Mouse (Mus musculus) frontal cortex, adult 2 months (tissue): ENCODE measurements at regions not wholly inside any gene's neighbourhood (a gene's known extent, or its start where the extent isn't known, plus 50 kb on each side); places are given as distances from the start of the nearest gene placed in this dataset.

Experiments
- DNase-seq, 2 experiments: peaks; one replicate each; pipeline ENCODE4 v3.0.0; 2022; ENCODE audit warnings: low spot score in 1 of 2; ENCODE audit errors: extremely low spot score in 1 of 2

DNA sequence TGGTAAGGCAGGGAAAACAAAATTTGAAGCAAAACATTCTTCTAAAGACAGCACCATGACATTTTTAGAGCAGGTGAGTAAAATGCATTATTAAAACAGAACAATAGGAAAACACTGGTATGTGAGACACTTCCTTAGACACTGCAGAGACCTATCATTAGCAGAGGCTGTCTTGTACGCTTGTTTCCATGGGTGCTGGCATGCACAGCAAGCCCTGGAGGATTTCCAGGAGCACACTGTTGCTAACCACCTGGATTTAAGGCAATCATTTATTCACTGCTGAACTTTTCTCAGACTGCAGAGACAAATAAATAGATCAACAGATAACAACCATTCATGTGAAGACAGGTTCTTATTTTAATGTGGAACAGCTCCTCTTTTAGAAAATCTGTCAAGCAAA, 127.7 kb downstream of the Pros1 start:
- DNase-seq: no peak

DNA sequence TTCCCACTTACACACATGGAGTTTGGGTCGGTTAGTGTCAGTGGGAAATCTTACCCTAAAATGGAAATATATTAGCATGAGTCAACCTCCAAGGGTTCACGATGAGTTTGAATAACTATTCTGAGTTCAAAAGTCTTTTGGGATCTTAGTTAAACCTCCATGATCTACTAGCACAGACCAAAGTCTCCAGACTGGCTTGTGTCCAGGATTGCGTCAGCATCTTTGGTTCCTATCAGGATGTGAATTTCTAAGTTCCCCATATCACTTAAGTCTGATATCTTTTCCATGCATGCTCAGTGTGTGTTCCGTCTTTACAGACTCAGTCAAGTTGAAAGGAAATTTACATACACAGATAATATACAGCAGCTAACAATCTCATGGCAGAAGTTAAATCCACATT, 128.5 kb downstream of the Pros1 start:
- no peak for DNase-seq

DNA sequence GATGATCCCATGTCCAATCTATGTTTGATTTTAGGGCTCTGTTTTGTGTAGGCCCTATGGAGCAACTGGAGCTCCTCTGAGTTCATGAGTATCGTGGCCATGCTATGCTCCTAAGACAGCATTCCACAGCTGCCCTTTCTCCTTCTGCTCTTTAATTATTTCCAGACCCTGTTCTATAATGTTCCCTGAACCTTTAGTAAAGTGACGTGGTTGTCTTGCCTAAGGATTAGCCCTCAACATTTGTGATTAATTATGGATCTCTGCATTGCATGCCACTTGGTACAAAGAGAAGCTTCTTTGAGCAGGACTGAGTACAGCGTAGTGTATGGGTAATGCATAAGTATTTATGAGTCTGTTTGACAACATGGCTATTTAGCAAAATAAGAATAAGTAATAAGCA, 141.4 kb downstream of the Pros1 start:
- DNase-seq: no peak

DNA sequence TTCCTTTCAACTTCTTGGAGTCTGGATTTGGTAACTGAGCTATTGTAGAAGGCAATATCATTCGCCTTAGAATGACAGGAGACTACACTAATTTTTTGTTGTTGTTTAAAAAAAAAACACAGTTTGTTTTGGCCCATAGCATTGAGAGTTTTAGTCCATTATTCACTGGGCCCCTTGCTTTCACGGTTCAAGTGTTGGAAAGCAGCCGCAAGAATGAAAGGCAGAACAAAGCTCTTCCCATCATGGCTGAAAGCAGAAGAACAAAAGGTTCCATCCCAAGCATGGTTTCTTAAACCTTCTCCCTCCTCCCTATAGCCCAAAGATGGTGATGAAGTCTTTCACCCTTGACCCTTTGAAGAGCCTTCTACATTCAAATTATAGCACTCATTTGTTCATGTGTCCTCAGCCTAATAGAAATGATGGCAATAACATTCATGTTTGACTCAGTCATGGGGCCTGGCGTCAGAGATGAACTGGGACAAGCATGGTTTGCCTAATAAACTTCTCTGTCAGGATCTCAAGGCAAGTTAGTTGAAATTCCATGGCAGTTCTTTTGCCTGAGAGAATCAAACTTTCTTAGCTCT, 157.1 kb downstream of the Pros1 start:
- no peak for DNase-seq

DNA sequence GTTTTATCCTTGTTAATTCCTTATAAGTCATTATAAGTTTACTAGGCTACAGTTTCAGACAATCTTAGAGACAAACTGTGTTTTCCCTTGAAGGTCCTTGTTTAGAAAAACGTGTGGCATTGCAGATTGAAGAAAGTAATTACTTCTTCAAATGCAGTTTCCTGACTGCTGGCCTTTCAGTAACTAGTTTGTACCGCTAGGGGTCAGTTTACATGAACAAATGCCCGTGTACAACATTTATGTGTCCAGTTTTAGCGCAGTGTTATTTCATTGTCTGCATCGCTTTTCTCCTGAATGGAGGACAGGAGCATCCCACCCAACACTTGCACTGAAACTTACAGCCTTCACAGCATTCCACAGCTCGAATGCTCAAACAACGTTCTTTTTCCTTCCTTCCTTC, 160.3 kb downstream of the Pros1 start:
- peak in 1 of 2 experiments; percentile 56 for DNase-seq

DNA sequence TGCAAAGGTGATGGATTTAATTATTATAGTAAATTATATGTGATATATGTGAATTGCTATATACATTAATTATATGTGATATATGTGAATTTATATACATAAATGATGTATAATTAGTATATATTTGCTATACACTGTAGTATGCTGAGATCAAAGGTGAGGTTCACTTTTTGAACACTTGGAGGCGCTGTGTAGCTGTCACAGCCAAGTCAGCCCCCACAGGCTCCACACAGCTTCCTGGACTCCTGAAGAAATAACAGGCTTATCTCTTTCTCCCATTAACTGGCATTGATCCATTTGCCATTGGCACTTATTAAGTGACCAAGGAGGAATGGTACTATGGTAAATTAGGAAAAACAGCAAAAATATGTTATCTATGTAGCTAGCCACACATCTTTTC, 162.0 kb downstream of the Pros1 start:
- peak in 1 of 2 experiments; percentile 24 for DNase-seq

DNA sequence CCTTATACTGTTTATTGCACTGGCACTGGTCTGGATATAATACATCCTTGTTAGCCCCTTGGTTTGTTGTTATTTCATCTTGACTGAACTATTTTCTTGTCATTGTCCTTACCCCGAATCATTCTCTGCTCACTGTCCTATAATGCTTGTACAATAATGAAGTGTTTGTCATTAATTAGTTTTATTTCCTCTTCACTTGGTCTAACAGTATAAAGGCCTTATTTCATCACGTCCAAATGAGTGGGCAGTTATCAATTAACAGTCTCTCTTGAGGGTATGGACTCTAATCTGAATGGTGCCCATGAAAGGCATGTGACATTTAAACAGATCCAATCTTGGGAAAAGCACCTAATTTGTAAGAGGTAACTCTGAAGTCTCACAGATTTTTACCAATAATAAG, 162.6 kb downstream of the Pros1 start:
- DNase-seq: no peak

DNA sequence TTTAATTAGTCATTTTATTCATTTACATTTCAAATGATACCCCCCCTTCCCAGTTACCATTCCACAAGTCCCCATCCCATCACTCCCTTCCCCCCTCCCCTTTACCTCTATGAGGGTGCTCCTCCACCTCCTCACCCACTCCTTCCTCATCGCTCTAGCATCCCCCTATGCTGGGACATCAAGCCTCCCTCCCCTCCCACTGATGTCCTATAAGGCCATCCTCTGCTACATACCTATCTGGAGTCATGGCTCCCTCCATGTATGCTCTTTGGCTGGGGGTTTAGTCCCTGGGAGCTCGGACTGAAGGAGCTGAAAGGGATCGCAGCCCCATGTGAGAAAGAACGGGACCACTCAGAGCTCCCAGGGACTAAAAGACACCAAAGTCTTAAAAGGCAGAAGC, 176.3 kb downstream of the Pros1 start:
- DNase-seq: no peak

DNA sequence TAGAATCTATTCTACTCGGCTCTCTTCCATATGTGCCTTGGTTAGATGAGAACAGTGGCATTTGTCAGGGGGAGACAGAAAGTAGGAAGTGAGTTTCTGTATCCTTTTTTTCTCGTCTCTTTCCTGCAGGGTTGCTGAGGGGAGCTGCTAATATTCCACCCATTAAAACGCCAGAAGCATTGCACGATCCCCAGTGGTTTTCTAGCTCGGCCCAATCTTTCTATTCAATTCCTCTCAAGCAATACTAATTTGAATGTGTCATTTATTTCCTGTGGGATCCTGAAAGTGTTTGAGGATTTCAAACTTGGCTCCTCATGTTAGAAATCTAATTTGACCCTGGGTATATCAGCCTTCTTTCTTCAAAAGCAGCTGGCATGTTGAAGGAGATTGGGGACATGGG, 176.9 kb downstream of the Pros1 start:
- no peak for DNase-seq

DNA sequence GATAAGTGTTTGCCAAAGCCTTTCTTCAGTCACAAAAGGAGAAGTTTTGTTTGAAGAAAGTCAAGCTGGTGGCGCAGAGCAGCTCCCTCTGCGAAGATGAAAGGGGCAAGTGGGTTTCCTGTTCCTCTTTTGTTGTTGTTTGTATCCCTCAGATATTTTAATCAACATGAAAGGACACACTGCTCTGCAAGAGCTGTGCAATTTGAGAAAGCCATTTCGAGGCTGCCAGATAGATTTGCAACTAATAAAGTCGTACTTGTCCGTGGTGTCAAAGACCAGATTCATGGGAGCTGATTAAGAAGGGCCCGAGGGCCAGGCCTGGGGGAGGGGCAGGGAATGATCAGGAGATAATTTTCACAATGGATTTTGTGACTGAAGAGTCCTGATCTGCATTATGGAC, 177.7 kb downstream of the Pros1 start:
- no peak for DNase-seq

DNA sequence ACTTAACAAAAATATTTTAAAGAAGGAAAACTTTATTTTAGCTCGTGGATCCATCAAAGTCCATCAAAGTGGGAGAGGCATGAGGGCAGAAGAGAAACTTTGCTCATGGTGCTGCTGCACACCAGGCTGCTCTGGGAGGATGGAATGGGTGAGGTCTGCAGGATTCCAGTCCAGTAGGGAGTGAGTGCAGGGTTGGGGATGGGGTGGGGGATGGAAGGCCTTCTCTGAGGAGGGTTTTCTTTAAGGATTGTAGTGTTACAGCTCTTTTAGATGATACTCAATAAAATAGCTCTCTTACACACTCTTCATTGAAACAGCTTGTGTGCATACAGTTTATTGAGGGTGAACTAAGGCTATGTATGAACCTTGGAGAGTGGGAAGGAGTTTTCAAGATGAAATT, 195.0 kb downstream of the Pros1 start:
- no peak for DNase-seq

DNA sequence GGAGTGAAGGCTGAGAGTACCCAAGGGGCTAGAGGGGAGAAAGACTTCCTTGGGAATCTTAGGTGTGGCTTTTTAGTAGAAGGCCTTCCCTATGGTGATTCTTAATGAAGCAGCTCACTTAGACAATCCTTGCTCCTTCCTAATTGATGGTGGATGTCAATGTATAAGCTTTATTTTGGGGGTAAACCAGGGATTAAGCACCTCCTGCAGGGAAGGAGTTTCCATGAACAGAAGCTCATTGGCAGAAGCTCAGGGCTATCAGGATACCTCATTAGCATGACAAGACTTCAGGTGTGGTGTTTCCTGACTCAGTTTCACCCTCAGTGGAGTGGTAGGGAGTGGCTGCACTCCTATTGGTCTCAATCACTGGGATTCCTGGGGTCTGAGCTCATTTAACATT, 208.8 kb downstream of the Pros1 start:
- no peak for DNase-seq

DNA sequence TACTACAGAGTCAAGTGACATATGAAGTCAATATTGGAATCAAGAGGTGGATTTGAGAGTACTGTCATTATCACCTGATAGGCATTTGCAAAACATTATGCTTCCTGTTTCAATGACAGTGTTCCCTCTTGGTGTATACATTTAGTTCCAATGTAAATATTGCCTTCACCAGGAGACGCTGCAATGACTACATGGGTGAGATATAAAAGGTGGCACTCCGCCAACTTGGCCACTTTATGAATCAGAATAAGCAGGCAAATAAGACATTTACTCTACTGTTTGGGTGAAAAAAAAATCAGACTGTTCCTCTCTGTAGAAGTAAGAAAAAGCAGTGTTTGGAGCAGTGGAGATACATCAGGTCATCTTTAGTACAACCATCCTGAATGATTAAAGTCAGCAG, 215.9 kb downstream of the Pros1 start:
- no peak for DNase-seq

DNA sequence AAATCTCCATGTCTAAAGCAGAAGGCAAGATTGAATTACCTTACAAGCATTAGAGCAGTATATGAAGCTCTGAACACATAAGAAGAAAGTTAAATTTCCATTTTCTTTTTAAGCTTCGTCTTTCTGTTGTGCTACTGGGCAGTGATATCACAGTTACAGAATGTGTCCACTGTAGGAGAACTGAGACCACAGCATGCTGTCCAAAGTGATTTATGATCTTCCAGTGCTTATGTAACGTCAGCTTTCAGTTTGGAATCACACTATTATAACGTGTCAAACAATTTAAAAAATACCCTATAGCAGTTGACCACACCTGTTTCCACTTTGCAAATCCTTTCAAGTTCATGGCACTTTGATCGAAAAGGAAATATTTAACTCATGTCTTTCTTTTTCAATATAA, 221.7 kb downstream of the Pros1 start:
- no peak for DNase-seq

DNA sequence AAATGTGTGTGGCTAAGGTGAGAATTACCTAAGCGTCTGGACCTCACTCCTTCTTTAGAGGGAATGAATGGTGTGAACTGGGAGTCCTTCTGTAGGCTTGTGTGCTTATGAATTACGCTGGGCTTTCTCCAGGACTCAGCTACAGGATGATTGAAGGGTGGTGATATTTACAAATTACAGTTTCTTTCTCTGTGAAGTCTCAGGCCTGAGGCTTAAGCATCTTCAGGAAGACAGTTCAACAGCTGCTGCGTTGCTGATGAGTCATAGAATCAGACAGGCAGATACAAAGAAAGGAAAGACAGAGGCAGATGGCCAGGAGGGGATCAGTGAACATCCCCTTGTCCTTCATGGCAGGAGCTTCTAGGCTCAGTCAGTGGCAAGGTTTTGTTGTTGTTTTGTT, 227.3 kb downstream of the Pros1 start:
- DNase-seq: peak in 1 of 2 experiments; percentile 23

DNA sequence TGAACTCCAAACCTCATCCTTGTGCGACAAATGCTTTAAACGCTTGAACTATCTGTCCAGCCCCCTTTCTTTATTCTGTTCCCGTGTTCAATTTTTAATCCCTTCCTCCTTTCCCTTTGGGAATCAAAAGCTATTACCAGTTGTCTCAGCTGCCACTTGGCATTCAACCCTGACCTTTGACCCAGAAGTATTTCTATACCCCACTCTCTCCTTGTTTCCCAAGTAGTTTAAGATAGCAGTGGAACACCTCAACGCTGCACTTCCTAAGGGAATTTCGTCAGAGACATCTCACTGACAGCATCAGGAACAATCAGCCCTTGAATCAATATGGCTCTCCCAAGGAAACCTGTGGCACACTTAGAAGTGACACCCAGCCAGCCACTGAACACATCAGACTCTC, 229.1 kb downstream of the Pros1 start:
- no peak for DNase-seq

DNA sequence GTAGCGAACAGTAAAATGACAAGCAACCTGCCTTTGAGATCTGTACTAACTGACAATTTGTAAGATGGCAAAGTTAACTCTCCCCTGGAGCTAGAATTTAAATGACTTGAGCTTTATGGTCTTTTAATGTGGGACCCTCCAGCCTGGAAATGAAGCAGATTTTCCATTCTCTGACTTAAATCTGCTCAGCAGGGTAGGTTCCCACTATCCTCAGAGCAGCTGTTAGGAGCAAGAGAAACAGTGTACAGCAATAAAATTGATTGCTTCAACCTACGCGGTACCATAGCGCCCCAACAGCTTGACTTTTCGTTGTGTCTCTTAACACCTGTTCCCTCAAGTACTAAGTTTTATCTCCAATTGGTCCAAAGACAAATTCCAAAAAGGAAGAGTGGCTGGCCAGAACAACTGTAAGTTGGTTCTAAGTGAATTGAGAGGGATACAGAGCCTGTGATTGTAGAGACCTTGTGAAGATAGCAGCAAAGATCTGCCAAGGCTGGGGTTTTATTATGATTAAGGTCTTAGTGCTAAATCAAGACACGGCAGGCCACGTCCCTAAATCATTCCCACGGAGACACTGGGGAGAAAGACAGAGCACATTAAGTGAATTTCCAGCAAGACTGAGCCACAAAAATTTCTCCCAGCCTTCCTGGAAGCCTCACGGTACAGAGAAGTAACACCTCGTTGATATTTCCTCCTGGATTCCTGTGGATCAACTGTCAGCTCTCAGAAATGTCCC, 230.1 kb downstream of the Pros1 start:
- DNase-seq: no peak

DNA sequence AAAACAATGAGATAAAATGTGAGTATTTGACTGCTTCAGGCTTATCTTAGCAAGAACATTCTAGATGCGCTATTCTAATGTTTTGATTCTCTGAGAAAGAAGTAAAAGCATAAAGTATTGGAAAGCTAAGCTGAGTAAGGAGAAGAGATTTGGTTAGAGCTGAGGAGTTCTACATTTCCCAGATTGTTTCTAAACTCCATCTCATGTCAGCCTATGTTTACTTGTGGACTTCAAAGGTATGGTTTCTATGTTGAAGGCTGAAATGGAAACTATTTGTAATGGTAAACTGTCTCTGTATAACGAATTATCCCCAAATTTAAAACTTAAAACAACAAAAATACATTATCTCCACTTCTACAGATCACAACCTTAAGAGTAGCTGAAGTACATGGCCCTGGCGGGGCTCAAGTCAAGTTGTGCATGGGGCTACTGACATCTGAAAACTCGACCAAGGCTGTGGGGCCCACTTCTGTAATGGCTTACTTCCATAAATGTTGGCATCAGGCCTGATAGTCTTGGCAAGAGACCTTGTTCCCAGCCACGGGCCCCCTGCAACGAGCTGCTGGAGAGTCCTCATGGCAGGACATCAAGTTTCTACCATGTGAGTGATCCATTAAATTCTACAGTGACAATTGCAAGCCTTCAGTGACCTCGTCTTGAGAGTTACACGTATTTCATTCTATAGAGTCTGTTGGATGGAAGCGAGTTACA, 232.1 kb downstream of the Pros1 start:
- no peak for DNase-seq

DNA sequence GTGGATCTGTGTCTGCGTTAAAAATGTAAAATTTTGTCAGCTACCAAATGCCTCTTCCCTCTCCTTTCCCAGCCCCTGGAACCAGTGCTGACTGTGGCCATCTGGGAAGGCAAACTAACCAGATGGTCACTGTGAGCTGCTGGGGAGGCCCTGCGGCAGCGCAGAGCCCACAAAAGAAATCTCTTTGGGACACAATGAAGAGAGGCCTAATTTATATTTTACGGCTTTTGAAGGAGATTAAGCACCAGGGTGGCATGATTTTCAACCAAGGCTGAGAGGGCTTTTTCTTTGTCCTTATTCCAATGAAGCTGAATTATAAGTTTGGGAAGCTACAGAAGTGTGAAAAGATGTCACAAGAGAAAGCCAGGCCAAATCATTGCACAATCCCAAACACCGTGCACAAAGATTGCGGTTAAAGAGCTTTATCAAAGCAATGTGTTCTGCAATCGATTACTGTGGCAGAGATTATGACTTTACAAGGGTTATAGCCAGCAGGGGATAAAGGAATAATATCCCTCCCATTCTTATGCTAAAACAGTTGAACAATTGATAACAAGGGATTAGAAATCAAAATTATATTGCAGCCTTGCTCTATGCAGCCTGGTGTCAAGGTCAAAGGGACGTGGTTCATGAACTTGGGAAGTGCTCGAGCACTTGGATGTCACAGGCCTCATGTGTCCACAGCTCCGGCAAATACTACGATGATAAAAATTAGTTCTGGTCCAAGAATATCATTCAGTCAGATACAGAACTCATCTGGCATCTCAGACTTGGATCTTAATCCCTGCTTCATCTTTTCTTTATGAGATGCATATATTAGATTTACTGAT, 237.6 kb downstream of the Pros1 start:
- DNase-seq: peak; percentile 18 to 60

DNA sequence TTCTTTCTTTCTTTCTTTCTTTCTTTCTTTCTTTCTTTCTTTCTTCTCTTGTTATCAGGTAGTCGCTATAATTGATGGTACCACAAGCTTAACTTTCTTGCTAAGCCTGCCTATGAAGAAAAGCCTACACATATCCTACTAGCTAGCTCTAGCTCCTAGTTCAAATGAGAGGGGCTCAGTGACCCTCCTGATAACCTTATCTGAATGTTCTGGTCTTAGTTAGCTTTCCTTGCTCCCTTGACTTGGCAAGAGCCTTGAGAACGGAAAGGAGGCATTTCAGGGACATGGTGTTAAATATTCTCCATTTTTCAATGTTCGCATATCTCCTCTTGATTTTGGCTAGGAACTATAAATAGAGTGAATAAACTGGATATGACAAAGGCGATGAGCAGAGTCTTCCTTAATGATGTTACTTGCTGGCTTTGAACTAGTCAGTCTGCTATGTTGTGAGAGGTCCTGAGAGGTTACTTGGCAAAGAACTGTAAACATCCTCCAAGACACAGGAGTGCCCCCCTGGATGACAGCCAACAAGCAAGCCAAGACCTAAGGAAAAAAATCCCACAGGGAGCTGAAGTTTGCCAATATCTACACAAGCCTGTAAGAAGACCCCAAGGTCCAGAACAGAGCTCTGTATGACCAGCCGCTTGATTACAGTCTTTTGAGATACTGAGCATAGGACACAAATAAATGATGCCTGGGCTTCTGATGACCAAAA, 240.2 kb downstream of the Pros1 start:
- DNase-seq: no peak

DNA sequence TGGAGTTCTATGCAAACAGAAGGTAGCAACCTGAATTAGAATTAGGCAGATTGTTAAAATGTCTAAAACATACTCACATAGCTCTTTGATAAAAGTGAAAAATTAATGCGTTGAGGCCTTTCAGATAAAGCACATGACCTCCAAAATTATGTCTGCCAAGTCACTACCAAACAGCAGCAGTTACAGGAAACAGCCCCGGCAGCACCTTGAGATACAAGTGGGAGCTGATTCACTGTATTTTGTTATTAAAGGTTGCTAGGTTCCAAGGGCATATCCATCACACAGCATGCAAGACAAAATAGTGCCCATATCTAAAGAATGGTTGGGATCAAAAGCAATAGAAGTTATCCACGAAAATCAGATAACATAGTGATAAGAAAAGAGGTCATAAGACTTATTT, 248.3 kb downstream of the Pros1 start:
- DNase-seq: no peak
